Mouse (Mus musculus) brain, embryonic 14.5 days (tissue): ENCODE results near the gene Radil.

ENCODE experiments used
- CTCF ChIP-seq: fragments of 200-500 bp; IDR thresholded peaks from 2 replicates; pipeline ENCODE4 v1.5.1; 2012; ENCODE audit warnings: inconsistent platforms, mild to moderate bottlenecking, moderate library complexity, borderline replicate concordance; ENCODE audit not compliant: insufficient read depth, insufficient read length; ENCODE audit errors: extremely low read depth
- POLR2A ChIP-seq: fragments of 200-500 bp; IDR thresholded peaks from 2 replicates; pipeline ENCODE4 v1.6.1; 2012; ENCODE audit warnings: mild to moderate bottlenecking, inconsistent platforms, borderline replicate concordance; ENCODE audit not compliant: poor library complexity, insufficient read depth, insufficient read length, severe bottlenecking; ENCODE audit errors: extremely low read depth

GRCm38 (mm10) chr5:142595698-142596097, 44.8 kb upstream of the Radil start:
- TF ChIP-seq CTCF (no peak), POLR2A (no peak)
